Mouse (Mus musculus) hindbrain, embryonic 14.5 days (tissue): Measurements from ENCODE around the gene Amot. TPM values are rescaled to one million over a fixed set of nuclear protein-coding genes. Genes with fewer than 3 reads are reported as not detected.

Experiments used
- ATAC-seq: fragments of 200-750 bp; cut with Nextera tagmentation; 2 replicates; pipeline ENCODE4 v1.8.0; 2017; ENCODE audit warnings: moderate number of reproducible peaks, mild to moderate bottlenecking, moderate TSS enrichment, moderate library complexity; ENCODE audit not compliant: low FRiP score
- DNase-seq: peaks from one replicate; pipeline ENCODE4 v3.0.0-alpha.2; 2015; ENCODE audit warnings: low spot score
- H3K27ac ChIP-seq: fragments of 300-500 bp; sonication (generic); 2 replicates; pipeline ENCODE4 v1.5.1; 2014; ENCODE audit warnings: mild to moderate bottlenecking, moderate library complexity
- H3K27me3 ChIP-seq: fragments of 300-500 bp; sonication (generic); 2 replicates; pipeline ENCODE4 v1.6.1; 2014; ENCODE audit warnings: mild to moderate bottlenecking, low read length, mixed read lengths; ENCODE audit not compliant: control insufficient read depth, insufficient read depth
- H3K36me3 ChIP-seq: fragments of 300-500 bp; sonication (generic); replicated peaks from 2 replicates; pipeline ENCODE4 v1.6.1; 2014; ENCODE audit not compliant: control insufficient read depth, insufficient read depth
- H3K4me1 ChIP-seq: fragments of 300-500 bp; sonication (generic); replicated peaks from 2 replicates; pipeline ENCODE4 v1.6.1; 2014; ENCODE audit warnings: antibody characterized with exemption, low read length, mixed read lengths; ENCODE audit not compliant: control insufficient read depth, insufficient read depth
- H3K4me2 ChIP-seq: fragments of 300-500 bp; sonication (generic); replicated peaks from 2 replicates; pipeline ENCODE4 v1.6.1; 2014; ENCODE audit warnings: mild to moderate bottlenecking, moderate library complexity
- H3K4me3 ChIP-seq: fragments of 300-500 bp; sonication (generic); replicated peaks from 2 replicates; pipeline ENCODE4 v1.5.1; 2014; ENCODE audit warnings: mild to moderate bottlenecking, low read length
- H3K9ac ChIP-seq: fragments of 300-500 bp; sonication (generic); 2 replicates; pipeline ENCODE4 v1.6.1; 2014
- H3K9me3 ChIP-seq: fragments of 300-500 bp; sonication (generic); 2 replicates; pipeline ENCODE4 v1.6.1; 2016; ENCODE audit warnings: low read length; ENCODE audit not compliant: control insufficient read depth
- WGBS: fragments of 180-500 bp; shearing (Covaris S2); extraction: QIAGEN DNeasy Blood & Tissue Kit; methylation state at CpG from one replicate; pipeline ENCODE4 v1.1.7; 2014; 5-methylcytosine and 5-hydroxymethylcytosine counted together
- polyA plus RNA-seq: library from polyadenylated mRNA; unstranded; fragments of >200 nt; fragmentation: Nextera tagmentation; extraction: Ambion mirVana; gene quantifications from 2 replicates; pipeline ENCODE4 v1.2.1, GENCODE M21; 2014

Amot gene
- polyA plus RNA-seq, 1 experiment from 2014 or later = 10.3 TPM

DNA sequence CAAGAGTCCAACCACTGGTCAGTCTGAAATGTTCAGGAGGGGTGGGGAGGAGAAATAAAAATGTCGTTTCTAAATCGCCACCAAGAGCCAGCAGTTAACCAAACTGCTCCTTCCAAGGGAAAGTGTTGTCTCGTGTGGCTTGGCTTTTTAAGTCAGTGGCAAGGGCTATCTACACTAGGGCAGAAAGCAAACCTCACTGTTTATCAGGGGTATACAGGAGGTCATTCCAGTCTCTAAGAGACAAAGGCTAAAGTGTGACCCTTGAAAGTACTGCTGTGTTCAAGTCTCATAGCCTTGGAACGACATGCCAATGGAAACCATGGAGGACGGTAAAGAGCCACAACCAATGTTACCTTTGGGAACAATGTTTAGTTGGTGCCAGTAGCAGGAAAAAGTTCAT is 15.0 kb downstream of the Amot start:
- Histone ChIP-seq H3K9ac (no peak overlapping the region), H3K36me3 (no peaks in the 10 kb centered on the region), H3K4me3 (no peak overlapping the region), H3K27me3 (no peaks in the 10 kb centered on the region), H3K4me1 (no peaks in the 10 kb centered on the region), H3K4me2 (no peak overlapping the region), H3K27ac (no peak overlapping the region), H3K9me3 (no peaks in the 10 kb centered on the region)
- DNase-seq = no peak
- 90% methylated on average over 5 of the region's 5 CpGs for WGBS
- no peak for ATAC-seq

DNA sequence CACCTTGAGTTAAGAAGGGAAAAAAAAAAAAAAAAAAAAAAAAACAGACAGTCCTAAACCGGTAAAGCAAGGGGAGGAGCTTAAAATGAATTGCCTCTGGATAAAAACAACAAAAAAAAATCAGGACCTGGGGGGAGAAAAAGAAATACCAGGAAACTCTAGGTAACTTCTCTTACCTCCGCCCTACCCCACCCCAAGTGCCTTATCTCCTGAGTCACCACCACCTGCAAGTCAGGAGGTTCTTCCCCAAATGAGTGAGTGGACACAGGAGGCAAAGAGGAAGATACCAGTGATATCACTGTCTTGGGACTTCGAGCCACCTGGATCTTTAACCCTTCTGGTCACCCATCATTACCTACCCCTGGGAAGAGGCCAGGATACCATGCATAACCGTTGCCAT is 19.5 kb downstream of the Amot start:
- Histone ChIP-seq H3K9ac (no peak overlapping the region), H3K27me3 (no peaks in the 10 kb centered on the region), H3K27ac (no peak overlapping the region), H3K9me3 (no peaks in the 10 kb centered on the region), H3K4me3 (no peak overlapping the region), H3K4me2 (no peak overlapping the region), H3K4me1 (no peaks in the 10 kb centered on the region), H3K36me3 (no peaks in the 10 kb centered on the region)
- WGBS = 68% methylated on average over 4 of the region's 4 CpGs
- ATAC-seq = no peak
- no peak for DNase-seq

DNA sequence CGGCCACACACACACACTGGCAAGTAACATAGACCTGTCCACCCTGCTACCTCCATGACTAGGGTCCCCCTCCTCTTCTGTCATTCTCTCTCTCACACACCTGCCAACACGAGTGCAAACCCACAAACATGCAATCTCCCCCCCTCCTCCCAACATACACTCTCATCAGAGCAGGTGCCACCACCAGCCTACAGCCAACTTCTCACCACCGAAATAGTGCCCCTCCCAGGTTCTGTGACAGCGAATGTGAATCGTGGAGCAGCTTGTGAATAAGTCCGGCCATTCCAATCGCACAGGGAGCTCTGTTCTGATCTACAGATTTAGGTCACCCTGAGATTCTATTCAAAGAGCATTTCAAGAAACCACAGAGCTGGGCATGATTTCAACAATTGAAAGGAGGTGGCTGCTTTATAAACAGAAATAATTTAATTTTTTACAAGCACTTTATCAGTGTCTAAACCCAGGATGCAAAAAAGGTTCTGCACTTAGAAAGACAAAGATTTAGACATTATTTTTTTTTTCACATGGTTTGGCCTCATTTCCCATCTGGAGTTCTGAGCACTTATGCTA is 21.4 kb downstream of the Amot start:
- ATAC-seq (no peak), DNase-seq (no peak)
- H3K9ac ChIP-seq = no peak overlapping the region
- H3K27ac ChIP-seq = no peak overlapping the region
- WGBS = 83% methylated on average over 7 of the region's 7 CpGs
- no peaks in the 10 kb centered on the region for H3K27me3 ChIP-seq
- H3K9me3 ChIP-seq = no peaks in the 10 kb centered on the region
- no peaks in the 10 kb centered on the region for H3K4me1 ChIP-seq
- H3K4me3 ChIP-seq = no peak overlapping the region
- no peak overlapping the region for H3K4me2 ChIP-seq
- no peaks in the 10 kb centered on the region for H3K36me3 ChIP-seq

DNA sequence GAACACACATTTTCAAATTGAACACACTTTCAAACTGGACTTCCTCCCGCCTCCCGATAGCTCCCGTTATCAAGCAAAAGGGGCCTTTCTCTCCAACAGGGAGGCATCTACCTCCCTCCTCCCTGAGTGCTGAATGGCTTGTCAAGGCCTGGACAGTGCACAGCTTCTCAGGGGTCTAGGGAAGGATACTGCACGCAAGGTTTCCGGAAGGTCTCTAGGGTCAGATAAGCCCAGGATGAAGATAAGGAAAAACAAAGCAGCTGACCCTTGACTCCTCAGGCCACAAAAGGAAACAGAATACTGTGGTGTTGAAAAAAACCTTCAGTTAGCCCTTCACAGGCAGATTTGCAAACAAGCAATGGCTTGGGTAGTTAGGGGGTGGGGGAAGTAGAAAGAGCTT is 22.6 kb downstream of the Amot start:
- Histone ChIP-seq H3K4me2 (no peak overlapping the region), H3K27ac (no peak overlapping the region), H3K4me3 (no peak overlapping the region), H3K36me3 (no peaks in the 10 kb centered on the region), H3K9me3 (no peaks in the 10 kb centered on the region), H3K9ac (no peak overlapping the region), H3K27me3 (no peaks in the 10 kb centered on the region), H3K4me1 (no peaks in the 10 kb centered on the region)
- no peak for DNase-seq
- no peak for ATAC-seq
- WGBS = 81% methylated on average over 5 of the region's 5 CpGs

DNA sequence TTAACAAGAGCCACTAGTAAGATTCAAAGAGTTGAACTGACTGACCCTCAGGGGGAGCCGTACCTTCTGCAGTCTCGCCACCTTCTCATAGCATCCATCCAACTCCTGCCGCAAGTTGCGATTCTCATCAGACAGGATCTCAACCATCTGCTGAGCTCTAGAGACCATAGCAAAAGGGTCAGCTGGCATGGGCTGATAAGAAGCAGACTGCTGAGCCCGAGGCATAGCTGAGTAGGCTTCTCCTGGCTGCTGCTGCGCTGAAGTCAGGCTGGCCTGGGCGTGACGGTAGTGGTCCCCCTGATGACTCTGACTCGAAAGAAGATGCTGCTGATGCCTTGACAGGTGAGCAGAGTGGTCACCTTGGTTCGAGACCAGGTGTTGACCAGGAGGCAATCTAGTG is 25.0 kb downstream of the Amot start:
- no peak for ATAC-seq
- Histone ChIP-seq H3K9me3 (no peaks in the 10 kb centered on the region), H3K9ac (no peak overlapping the region), H3K27ac (no peak overlapping the region), H3K4me3 (no peak overlapping the region), H3K27me3 (no peaks in the 10 kb centered on the region), H3K4me2 (no peak overlapping the region), H3K36me3 (no peaks in the 10 kb centered on the region), H3K4me1 (no peaks in the 10 kb centered on the region)
- 90% methylated on average over 10 of the region's 10 CpGs for WGBS
- DNase-seq = no peak

DNA sequence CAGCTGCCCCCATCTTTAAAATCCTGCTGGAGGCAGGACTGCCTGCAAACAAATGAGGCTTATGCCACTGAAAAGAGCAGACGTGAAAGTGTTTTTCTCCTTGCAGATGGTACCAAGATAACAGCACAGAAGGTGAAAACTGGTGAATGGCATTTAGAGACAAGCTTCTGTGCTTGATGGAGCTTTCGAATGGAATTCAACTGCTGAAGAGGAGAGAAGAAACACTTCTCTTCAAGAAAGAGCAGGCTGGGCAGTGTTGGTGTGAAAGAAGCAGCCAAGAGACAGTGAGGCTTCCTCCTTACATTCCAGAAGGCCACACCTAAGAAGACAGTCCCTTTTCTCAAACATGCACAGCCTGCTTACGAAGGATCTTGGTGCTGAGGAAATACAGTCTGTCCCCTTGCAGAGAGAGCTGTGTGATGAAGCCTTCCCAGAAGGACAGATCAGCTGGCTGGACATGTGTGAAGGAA is 27.2 kb downstream of the Amot start:
- Histone ChIP-seq H3K9ac (no peak overlapping the region), H3K27ac (no peak overlapping the region), H3K4me1 (no peaks in the 10 kb centered on the region), H3K36me3 (no peaks in the 10 kb centered on the region), H3K4me3 (no peak overlapping the region), H3K4me2 (no peak overlapping the region), H3K9me3 (no peaks in the 10 kb centered on the region), H3K27me3 (no peaks in the 10 kb centered on the region)
- ATAC-seq (no peak), DNase-seq (no peak)
- WGBS = 68% methylated on average over 3 of the region's 3 CpGs

DNA sequence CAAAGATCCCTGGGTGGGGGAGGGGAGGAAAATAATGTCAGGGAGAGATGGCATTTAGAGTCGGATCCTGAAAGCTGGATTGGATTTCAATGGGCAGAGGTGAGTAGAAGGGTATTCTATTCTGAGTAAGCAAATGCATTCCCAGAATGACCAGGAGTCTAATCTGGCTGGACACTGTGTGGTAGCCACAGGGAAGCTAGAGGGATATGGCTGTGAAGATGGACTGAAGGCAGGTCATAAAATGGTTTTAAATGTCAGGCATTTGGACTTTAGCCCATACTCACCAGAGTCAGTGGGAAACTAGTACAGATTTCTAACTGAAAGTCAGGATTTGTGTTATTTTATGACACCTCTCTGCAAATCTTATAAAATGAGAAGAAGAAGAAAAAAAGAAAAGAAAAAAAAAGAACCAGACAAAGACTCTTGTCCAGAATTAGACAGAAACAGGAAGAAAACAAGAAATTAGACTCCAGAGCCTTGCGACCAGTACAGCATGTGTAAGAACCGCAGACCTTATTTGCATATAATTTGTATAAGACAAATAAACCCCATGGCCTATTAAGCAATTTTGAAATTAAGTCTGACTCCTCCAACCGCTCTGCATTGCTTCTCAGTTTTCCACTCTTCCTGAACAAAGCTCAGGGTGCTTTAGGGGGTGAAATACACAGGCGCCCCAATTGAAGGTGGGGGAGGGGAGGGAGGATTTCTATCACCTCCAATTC is 27.8 kb downstream of the Amot start:
- ATAC-seq (no peak), DNase-seq (no peak)
- WGBS = 61% methylated on average over 5 of the region's 5 CpGs
- Histone ChIP-seq H3K4me2 (no peak overlapping the region), H3K4me3 (no peak overlapping the region), H3K9me3 (no peaks in the 10 kb centered on the region), H3K4me1 (no peaks in the 10 kb centered on the region), H3K9ac (no peak overlapping the region), H3K36me3 (no peaks in the 10 kb centered on the region), H3K27ac (no peak overlapping the region), H3K27me3 (no peaks in the 10 kb centered on the region)

DNA sequence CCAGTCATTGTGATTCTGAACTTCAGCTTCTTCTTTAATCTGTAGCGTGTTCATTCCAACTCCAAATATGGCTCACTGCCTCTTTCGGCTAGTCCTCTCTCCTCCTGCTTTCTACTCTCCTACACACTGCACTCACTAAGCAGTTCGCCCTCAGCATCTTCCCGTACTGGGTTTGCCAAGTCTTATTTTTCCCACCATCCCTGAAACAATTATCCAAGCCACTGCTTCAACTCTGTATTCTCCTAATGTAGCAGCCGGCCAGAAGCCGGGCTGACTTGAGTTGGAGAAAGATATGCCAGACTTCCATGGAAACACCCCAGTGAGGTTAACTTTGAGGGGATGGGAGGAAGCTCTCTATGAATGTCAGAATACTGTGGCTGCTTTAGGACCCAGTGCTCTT is 36.7 kb downstream of the Amot start:
- ATAC-seq = peak; percentile 37; the same call in 1 of the 2 replicates
- H3K4me3 ChIP-seq = no peak overlapping the region
- 82% methylated on average over 6 of the region's 6 CpGs for WGBS
- H3K27ac ChIP-seq = no peak overlapping the region
- H3K9ac ChIP-seq = no peak overlapping the region
- no peak overlapping the region for H3K4me2 ChIP-seq
- H3K4me1 ChIP-seq = no peaks in the 10 kb centered on the region
- DNase-seq = no peak
- no peaks in the 10 kb centered on the region for H3K27me3 ChIP-seq
- no peaks in the 10 kb centered on the region for H3K9me3 ChIP-seq
- no peaks in the 10 kb centered on the region for H3K36me3 ChIP-seq

DNA sequence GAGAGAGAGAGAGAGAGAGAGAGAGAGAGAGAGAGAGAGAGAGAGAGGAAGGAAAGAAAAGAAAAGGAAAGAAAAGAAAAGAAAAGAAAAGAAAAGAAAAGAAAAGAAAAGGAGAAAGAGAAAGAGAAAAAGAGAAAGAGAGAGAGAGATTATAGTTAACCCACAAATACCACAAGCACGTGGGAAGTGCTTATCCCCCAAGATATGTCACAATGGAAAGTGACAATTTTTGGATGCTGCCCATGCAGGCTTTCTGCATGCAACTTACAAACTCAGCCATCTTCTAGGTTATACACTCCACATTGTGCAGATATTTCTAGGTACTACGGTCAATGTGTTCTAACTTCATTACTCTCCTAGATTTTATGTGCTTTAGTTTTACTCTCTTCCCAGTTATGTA is 41.5 kb downstream of the Amot start:
- 92% methylated on average over 2 of the region's 2 CpGs for WGBS
- H3K9me3 ChIP-seq = no peaks in the 10 kb centered on the region
- ATAC-seq (no peak), DNase-seq (no peak)
- H3K4me3 ChIP-seq = no peak overlapping the region
- no peak overlapping the region for H3K4me2 ChIP-seq
- no peak overlapping the region for H3K27ac ChIP-seq
- H3K4me1 ChIP-seq = no peaks in the 10 kb centered on the region
- H3K36me3 ChIP-seq = no peaks in the 10 kb centered on the region
- no peak overlapping the region for H3K9ac ChIP-seq
- H3K27me3 ChIP-seq = no peaks in the 10 kb centered on the region
